Mouse (Mus musculus) retina, postnatal 1 day (tissue): ENCODE data around the gene Tedc1.
A peak's percentile ranks its signal among the peaks of the same experiment; 100 is the strongest.

Experiments used
- DNase-seq: peaks from one replicate; pipeline ENCODE4 v3.0.0-alpha.2; 2012

Tedc1 gene

GRCm38 (mm10) chr12:113139908-113140615 is 16.2 kb upstream of the Tedc1 start, which contains the start of gene Crip2:
TSS of gene Crip2 (plus strand) at chr12:113140236.
- DNase-seq: peak; percentile 95

- DNase-seq: no peak
Observed at GRCm38 (mm10) chr12:113140616-113141411, 15.4 kb upstream of the Tedc1 start.

- DNase-seq: no peak
Observed at GRCm38 (mm10) chr12:113141531-113141973, 14.7 kb upstream of the Tedc1 start.

- DNase-seq: peak; percentile 70
Observed at GRCm38 (mm10) chr12:113142021-113142975, 13.9 kb upstream of the Tedc1 start.

- no peak for DNase-seq
Observed at GRCm38 (mm10) chr12:113143164-113143563, 13.1 kb upstream of the Tedc1 start.

GRCm38 (mm10) chr12:113144001-113144756 is 12.0 kb upstream of the Tedc1 start:
- DNase-seq: peak; percentile 63

GRCm38 (mm10) chr12:113144886-113145285 is 11.3 kb upstream of the Tedc1 start:
- no peak for DNase-seq

GRCm38 (mm10) chr12:113145591-113145990 is 10.6 kb upstream of the Tedc1 start:
- no peak for DNase-seq

- peak; percentile 87 for DNase-seq
Observed at GRCm38 (mm10) chr12:113146112-113147057, 9.8 kb upstream of the Tedc1 start, which contains the start of gene Crip1. TSS of gene Crip1 (plus strand) at chr12:113146316.

- DNase-seq: no peak
Observed at GRCm38 (mm10) chr12:113147481-113147880, 8.7 kb upstream of the Tedc1 start.

GRCm38 (mm10) chr12:113148381-113149035 is 7.7 kb upstream of the Tedc1 start:
- no peak for DNase-seq

GRCm38 (mm10) chr12:113149341-113149740 is 6.9 kb upstream of the Tedc1 start:
- DNase-seq: no peak

GRCm38 (mm10) chr12:113149896-113150295 is 6.3 kb upstream of the Tedc1 start:
- no peak for DNase-seq

- DNase-seq: no peak
Observed at GRCm38 (mm10) chr12:113150591-113150990, 5.6 kb upstream of the Tedc1 start.

- DNase-seq: no peak
Observed at GRCm38 (mm10) chr12:113151046-113151445, 5.2 kb upstream of the Tedc1 start.

- DNase-seq: peak; percentile 65
Observed at GRCm38 (mm10) chr12:113151661-113152271, 4.5 kb upstream of the Tedc1 start.

- DNase-seq: no peak
Observed at GRCm38 (mm10) chr12:113152272-113152661, 4.0 kb upstream of the Tedc1 start.

- no peak for DNase-seq
Observed at GRCm38 (mm10) chr12:113152991-113153525, 3.2 kb upstream of the Tedc1 start.

- no peak for DNase-seq
Observed at GRCm38 (mm10) chr12:113153971-113154370, 2.2 kb upstream of the Tedc1 start.

GRCm38 (mm10) chr12:113154747-113155075 is 1.5 kb upstream of the Tedc1 start:
- no peak for DNase-seq
